Mouse (Mus musculus) fibroblast of lung, adult 2 months (primary cell): ENCODE results near the gene Pdlim5.
"Not testable (repeated sequence)": the region's sequence is repeated elsewhere in the genome, so short reads cannot be mapped to it uniquely, and the experiment has no call there.

Experiments used
- DNase-seq: peaks from one replicate; pipeline ENCODE4 v3.0.0-alpha.2; 2011; ENCODE audit warnings: low read depth

Gene Pdlim5

DNA sequence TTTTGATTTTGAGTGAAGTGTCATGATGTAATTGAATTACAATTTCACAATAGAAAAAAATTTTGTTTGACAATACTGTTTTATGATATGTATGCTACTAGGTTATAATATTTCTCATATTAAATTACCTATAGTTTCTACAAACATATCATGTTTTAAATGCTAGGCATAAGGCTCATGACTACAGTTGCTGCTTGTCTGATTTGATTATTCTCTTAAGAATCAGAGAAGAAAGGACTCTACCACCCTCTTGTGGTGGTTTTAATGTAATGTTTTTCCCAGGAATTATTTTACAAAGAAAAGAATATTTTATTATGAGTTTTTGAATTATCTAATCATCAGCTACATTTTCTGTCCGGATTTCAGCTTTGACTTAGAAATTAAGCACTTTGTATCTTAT, 120.5 kb downstream of the Pdlim5 start:
- no peak for DNase-seq

DNA sequence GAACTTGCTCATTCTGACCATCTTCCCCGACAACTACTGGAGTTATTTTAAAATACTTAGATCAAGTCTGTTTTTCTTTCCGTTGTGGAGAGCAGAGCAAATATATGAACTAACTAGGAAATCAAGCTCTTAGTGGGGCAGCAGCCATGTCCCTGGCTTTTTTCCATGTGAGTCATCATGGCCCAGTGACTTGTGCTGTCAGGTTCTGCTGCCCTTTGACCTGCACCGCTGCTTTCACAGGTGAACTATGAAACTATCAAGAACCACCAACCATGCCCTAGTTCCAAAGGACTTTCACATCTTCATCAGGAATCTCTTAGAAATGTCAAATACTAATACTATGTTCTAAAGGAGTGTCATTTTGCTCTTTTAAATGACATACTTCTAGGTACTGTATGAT, 121.0 kb downstream of the Pdlim5 start:
- DNase-seq, result no peak

DNA sequence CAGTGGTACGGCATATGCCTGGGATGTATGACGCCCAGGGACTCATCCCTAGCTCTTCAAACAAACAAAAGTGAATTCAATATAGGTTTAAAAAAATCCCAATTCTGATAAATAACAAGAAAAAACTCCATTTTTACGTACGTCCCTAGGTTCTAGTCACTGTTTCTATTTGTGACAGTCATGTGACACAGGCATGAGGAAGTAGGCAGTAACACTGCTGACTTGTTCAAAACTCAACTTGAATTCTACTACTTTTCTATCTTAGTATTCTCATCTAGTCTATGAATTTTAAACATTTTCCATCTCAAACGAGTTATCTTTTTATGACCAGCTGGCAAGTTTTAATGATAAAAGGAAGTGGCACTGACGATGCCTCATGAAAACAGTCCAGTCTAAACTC, 122.2 kb downstream of the Pdlim5 start:
- DNase-seq, result no peak

DNA sequence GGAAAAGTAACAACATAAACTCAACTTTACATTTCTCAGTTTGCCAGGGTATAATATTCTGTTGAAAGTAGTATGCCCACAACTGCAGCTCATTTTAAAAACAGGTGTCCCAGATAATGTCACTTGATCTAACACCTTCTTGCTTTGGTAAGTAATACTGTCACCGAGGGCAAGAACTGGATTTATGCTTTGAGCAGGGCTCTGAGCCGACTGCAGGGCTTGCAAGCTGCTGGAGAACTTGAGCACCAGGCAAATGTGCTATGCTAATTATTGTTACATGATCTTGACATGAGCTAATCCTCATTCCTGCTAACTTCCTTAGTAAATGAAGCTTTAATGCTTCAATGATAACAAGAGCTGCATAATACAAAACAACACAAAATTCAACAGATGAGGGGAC, 139.1 kb downstream of the Pdlim5 start:
- no peak for DNase-seq

DNA sequence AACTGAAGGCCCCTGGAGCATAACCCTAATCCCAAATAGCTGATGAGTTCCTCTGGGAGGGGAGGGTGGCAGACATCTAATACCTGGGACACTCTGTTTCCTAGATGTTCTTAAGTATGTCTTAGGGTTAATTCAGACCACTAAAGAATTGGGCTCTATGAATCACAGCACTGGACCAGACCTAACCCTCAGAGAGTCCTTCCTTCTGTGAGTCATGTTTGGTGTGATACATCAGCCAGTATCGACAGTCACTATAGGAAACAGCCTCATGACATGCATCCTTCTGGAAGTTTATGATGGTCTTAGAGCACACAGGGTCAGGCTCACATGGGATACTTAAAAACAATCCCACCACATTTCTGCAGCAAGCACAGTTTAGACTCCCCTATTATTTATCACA, 143.4 kb downstream of the Pdlim5 start:
- no peak for DNase-seq

DNA sequence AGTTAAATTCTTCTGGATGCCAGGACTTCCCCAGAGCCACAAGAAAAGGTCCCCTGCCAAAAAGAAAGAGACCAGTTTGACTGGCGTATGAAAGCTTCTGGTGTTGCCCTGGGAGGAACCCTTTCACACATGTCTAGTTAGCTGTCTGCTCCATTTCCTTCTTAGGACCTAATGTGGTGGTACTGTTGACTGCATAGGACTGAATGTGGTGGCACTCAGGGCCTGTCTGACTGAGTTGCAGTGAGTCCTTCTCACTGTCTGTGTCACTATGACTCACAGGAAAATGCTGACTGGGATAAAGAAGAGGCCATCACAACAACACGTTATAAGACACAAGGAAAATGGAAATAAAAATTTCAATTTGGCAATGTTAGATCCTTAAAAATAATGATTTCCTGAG, 146.0 kb downstream of the Pdlim5 start:
- DNase-seq, result peak; percentile 23

DNA sequence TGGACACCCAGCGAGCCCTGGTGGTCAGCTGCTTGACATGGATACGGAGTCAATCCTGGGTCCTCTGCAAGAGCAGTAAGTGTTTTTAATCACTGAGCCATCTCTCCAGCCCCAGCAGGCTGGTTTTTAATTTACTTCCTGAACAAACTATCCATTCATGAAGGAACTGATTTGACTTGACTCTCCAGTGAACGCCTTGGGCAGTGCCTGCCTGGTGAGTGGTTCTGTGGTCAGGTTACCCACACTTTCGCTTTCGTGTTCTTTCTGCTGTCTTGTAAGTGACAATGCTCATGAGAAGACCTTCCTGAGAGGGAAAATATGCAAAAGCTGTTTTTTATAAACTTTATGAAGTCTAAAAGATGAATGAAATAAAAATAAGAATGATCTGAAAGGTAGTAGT, 152.2 kb downstream of the Pdlim5 start:
- no peak for DNase-seq

DNA sequence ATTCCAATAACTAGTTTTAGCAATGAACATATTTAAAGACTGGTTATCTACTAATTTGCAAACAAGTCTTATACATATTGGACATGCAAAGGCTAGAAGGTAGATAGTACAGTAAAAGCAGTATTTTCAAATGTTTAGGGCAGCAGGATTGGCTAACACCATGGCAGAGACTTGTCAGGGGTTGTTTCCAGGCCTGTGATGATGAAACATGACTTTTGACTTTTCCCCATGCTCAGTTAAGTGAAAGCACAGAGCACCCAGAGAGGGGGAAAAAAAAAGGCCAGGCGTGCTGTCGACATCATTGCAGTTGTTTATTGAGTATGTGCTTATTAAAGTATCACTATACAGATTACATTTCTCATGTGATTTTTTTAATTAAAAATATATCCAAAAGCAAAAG, 156.2 kb downstream of the Pdlim5 start:
- DNase-seq, result no peak

DNA sequence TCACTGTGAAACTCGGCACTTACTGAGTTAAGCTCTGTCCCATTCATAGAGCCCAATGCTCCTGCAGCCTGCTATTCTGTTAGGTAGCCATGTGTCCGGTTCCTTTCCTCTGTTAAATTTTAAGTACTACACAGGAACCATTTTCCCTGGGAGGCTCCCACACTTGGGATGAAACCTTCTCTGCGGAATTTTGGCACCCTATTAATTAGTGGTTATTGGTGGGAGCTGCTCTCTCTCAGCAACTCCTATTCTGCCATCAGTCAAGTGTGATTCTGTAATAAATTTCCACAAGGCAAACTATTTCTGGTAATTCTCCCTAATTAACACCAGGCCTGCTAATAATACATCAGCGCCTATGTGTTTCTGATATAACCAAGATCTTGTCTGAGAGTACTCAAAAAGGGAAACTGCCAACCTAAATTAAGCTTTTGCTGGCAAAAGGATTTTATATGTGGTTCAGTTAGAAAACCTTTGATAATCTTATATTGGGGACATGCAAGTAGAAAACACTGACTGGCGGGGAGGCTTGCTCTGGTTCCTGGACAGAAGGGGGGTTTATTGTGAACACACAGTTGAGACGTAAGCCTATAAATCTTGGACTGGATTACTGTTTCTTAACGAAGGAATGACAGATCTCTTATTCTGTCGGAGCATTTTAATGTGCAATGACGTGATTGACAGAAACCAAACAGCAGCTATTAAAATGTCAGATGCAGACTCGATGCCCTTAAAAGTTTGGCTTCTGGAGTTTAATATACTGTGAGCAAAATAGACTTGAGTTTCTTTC, 157.0 kb downstream of the Pdlim5 start:
- DNase-seq, result no peak

DNA sequence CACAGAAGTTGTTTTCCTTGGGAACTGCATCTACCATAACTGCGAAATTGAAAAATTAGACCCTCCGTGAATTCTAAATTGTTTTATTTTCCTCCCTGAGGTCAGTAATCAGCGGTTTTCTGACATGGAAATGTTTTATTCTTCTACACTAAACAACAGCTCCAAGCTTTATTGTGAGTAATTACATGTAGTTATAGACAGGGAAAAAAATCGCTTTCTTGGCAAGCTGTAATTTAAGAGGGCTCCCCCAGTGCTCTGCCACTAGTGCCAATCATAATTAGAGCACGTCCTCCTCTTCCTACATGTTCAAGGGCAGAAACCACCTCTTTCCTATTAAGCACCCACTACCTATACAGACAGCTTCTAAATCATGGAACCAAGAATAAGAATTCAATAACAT, 157.9 kb downstream of the Pdlim5 start:
- DNase-seq, result no peak

DNA sequence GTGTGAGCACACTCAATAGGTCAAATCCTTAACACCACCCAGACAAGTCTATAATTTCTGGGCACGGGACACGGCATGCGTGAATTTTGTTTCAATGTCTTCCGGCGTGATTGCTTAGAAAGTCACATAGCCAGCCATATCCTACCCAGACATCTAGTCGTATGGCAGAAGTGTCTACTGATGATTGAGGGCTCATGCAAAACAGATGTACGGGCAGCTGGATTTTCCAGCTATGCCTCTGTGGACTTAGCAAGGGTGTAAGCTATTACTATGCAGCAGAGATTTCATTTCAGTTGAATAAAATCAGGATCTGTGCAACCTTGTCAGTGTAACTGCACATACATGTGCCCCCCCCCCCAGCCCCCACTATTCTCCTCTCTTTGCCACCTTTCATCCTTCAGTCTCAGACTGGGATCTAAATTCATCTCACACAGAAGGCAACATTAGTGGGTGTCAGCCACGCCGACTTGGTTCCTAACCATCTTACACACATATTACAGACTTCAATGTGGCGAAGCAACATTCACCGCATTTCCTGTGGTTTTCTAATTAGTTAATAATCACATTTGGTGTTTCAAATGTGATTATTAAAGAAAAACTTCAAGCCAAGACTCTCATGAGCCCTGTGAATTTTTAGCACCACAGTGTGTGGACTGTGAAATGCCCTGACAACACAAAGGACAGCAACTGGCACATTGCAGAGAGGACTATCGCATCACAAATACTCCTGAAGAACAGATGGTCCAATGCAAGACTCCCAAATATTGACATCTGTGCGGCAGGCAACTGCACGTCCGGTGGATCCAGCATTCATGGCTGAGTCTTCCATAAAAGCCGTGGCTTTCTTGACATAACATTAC, 161.7 kb downstream of the Pdlim5 start:
- no peak for DNase-seq

DNA sequence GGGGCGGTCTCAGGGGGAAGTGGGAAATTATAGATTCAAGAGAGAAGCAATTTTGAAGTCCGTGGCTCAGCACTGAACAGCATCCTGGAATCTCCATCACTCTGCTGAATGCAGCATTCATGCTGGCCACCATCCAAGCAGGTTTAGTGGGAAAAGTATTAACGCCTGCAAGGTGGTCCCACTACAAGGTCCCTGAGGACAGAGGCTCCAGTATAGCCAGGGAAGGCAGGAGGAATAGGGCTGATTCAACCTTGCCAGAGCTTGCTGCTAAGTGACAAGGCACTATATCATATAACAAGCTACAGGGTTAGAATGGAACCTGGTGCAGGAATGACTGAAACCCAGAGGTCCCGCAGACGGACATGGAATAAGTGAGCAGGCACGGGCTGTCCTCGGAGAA, 166.8 kb downstream of the Pdlim5 start:
- no peak for DNase-seq

DNA sequence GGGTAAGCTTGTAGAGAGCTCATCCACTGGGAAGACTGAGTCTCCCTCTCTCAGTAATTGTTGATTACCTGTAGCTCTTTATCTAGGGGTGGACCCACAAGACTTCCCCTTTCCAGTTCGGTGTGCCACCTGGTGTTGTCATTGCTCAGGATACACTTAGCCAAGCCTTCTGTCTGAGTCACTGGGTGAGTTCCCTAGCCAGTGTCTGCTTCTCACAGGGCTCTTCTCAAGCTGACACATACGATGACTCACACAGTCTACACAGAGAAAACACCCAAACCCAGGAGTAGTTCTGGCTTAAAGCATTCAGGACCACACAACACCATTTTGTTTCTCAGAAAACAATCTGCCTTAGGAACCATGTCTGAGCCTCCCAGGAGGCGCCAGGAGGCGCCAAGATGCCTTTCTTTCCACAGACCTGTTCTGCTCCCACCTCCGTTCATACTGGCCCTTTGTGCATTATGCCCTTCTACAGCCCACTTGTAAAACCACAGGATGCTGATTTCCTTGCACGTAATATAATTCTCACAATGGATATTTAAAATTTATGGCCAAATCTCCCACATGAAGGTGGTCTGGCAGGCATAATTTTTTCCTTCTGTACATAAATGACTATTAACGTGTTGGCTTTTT, 172.9 kb downstream of the Pdlim5 start:
- peak; percentile 61 for DNase-seq

DNA sequence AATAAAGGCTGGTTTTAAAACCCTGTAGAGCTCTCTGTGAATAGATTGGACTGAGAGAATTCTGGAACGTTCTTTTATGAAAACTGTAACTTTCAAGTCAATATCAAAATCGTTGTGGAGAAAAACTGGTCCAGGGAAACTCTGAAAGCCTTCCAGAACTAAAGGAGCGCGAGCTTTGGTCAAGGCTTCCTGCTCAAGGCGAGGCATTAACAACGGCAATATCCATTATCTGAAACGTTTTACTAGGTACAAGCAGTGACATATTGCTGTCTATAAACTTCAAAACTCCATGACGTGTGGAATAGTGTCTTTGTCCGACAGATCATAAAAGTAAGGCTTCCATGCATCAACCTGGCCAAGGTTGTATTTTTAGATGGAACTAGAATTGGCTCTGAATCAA, 175.6 kb downstream of the Pdlim5 start:
- no peak for DNase-seq

DNA sequence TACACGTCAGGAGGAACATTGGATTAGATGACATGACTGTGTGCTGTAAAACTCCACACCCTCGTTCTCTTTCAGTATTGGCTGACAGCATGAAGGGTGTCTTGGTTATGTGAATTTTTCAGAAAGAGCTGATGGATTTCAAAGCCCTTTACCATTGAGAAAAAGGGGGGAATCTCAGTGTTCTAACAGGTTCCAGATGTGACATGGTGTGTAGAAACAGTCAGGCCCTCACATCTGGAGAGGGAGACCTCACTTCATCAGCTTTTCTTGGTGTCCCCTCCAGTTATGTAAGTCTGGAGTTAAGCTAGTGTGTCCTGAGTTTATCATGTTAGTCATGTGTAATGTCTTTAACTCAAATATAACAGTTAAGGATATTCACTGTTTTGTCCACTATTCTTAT, 182.7 kb downstream of the Pdlim5 start:
- no peak for DNase-seq

DNA sequence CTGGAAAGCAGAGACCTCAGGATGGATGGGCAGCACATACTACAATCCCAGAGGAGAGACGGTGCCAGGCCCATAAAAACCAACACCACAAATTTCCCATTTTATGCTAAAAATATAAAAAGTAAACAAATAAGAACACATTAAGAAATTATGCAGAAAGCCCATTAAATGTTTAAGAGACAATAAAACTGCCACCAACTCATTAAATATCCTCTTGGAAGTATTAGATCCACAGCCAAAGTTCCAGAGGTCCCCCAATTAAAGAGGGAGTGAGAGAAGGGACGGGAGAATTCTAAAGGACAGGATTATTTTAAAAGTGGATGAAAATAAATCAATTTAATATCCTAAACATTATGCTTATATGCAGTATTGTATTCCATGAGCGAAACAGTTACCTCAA, 183.3 kb downstream of the Pdlim5 start:
- DNase-seq, result no peak

DNA sequence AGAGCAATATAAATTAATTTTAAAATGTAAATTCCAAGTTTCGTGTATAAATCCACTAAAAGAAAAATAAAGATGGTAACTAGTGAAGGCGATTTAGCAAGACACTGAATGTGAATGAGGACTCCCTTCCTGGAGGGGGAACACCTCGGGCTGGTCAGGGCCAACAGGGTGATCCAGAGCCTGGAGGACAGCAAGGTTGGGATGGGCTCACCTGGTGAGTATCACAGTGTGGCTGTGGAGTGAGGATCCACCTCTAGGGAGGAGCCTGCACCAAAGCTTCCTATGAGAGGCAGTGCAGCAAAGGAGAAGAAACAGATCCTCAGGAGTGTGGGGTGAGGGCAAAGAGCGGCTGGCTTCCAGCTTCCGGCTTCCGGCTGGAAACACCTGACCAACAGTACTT, 185.5 kb downstream of the Pdlim5 start:
- DNase-seq, result no peak

DNA sequence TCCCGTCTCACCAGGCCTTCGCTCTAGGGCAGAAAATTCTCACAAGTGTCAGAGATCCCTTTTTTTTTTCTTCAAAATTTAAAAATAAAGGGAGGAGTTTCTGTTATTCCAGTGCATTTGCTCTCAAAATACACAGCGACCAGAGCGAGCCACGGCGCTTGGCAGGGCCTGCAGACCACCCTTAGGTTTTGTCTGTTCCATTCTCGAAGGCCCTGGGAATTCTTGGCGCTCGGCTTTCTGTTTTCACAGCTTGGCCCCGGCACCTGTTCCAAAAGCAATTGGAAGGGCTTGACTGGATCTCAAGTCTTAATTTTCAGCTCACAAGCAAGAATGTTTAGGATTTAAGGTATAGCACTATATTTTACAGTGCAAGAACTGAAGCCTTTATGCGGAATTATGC, 186.4 kb downstream of the Pdlim5 start:
- no peak for DNase-seq

DNA sequence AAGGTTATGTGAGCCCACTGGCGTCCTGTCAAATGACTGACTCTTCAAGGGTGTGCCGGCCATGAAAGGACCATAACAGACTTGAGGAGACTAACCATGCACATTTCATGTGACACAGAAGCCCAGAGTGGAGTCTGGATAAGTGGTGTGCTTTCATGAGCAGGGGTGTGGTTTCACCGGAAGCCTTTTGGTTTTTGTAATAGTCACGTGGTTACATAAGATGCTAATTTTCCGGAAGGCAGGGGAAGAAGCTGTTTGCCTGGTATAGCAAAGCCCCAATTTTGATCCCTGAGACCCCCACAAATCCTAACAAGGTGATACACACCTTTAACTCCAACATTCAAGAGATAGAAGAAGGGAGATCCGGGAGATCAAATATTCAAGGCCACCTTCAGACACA, 188.0 kb downstream of the Pdlim5 start:
- no peak for DNase-seq

DNA sequence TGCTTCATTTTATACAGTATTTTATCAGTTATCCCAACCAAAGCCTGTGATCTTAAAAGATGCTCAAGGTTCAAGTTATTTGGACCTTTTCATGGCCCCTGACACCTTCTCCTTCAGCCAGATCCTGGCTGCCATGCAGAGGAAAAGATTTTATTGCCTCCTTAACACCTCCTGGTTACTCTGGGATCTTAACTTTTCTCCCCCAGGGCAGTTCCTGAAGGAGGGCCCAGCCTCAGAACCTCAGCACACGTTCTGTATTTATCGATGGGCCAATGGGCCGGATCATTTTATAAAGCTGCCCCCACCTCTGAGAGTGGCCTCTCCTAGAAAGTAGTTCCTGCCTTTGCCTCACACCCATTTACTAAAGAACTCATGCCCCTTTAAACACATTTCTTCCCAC, 189.2 kb downstream of the Pdlim5 start:
- no peak for DNase-seq

DNA sequence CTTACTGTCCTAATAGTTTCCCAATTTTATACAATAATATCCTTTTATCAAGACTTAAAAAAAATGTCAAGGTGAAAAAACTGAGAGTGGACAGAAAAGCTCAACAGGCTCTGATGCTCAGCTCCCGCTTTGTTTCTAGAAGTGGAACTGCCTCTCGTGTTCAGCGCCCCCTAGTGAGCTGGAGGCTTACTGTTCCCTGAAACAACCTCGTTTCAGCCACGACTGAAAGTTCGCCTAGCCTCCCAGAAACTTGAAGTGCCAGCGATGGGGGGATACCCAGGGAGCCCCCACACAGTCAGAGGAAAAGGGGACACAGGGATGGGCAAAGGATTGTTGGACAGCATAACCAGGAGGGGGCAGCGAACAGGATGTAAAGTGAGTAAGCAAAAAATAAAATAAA, 199.4 kb downstream of the Pdlim5 start:
- no peak for DNase-seq

DNA sequence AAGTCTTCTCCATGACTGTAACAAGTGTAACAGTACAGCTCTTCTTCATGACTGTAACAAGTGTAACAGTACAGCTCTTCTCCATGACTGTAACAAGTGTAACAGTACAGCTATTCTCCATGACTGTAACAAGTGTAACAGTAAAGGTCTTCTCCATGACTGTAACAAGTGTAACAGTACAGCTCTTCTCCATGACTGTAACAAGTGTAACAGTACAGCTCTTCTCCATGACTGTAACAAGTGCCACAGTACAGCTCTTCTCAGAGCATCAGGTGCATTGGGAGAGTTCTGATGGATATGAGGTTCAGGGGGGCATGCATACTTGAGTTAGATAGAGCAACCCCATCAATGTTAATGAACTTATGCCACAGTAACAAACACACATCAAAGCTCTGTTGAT, 203.9 kb downstream of the Pdlim5 start:
- not testable (repeated sequence) for DNase-seq
